Mouse (Mus musculus): ENCODE results near the gene Sirpa. TPM values are rescaled to one million over a fixed set of nuclear protein-coding genes. Genes with fewer than 3 reads are reported as not detected.

Gene Sirpa
- polyA plus RNA-seq, 1 experiment = 106 TPM

- TF ChIP-seq CTCF (conservative IDR thresholded peaks at IDR 0.05; ENCODE audit: insufficient read depth, insufficient read length, low read depth, low read length) = no peak
- TF ChIP-seq POLR2A (IDR thresholded peaks at IDR 0.05; ENCODE audit: low read depth, low read length) = no peak
- Histone ChIP-seq H3K36me3 (ENCODE audit: control insufficient read depth, insufficient read depth, low read length) (no peaks in the 10 kb centered on the region), H3K27ac (ENCODE audit: insufficient read depth, low read depth, low read length) (no peak overlapping the region), H3K4me3 (ENCODE audit: insufficient read depth, low read depth, low read length) (no peak overlapping the region), H3K27me3 (replicated peaks; ENCODE audit: control insufficient read depth, insufficient read depth, low read length) (no peaks in the 10 kb centered on the region), H3K4me1 (ENCODE audit: control insufficient read depth, insufficient read depth, low read length) (no peaks in the 10 kb centered on the region)
- no peak for DNase-seq
- 56% methylated on average over 2 of the region's 2 CpGs for WGBS
Measured at GRCm38 (mm10) chr2:129606899-129607298, 14.3 kb downstream of the Sirpa start.

- 80% methylated on average over 6 of the region's 6 CpGs for WGBS
- no peak for DNase-seq
- no peaks in the 10 kb centered on the region for H3K27me3 ChIP-seq (replicated peaks; ENCODE audit: control insufficient read depth, insufficient read depth, low read length)
- no peak overlapping the region for H3K27ac ChIP-seq (ENCODE audit: insufficient read depth, low read depth, low read length)
- TF ChIP-seq POLR2A (IDR thresholded peaks at IDR 0.05; ENCODE audit: low read depth, low read length) (no peak), CTCF (conservative IDR thresholded peaks at IDR 0.05; ENCODE audit: insufficient read depth, insufficient read length, low read depth, low read length) (no peak)
- no peaks in the 10 kb centered on the region for H3K36me3 ChIP-seq (ENCODE audit: control insufficient read depth, insufficient read depth, low read length)
- H3K4me1 ChIP-seq (ENCODE audit: control insufficient read depth, insufficient read depth, low read length) = no peaks in the 10 kb centered on the region; the same call in 1 of the 2 replicates
- H3K4me3 ChIP-seq (ENCODE audit: insufficient read depth, low read depth, low read length) = no peak overlapping the region
Measured at GRCm38 (mm10) chr2:129613971-129614370, 21.3 kb downstream of the Sirpa start.

GRCm38 (mm10) chr2:129614482-129615185, 22.0 kb downstream of the Sirpa start:
- no peak for TF ChIP-seq POLR2A (IDR thresholded peaks at IDR 0.05; ENCODE audit: low read depth, low read length)
- no peak for TF ChIP-seq CTCF (conservative IDR thresholded peaks at IDR 0.05; ENCODE audit: insufficient read depth, insufficient read length, low read depth, low read length)
- DNase-seq = peak; percentile 79
- H3K27ac ChIP-seq (ENCODE audit: insufficient read depth, low read depth, low read length) = 0 out of 2 replicates have a peak overlapping the region, but pooled peaks have one; percentile 24
- no peaks in the 10 kb centered on the region for H3K36me3 ChIP-seq (ENCODE audit: control insufficient read depth, insufficient read depth, low read length)
- H3K4me1 ChIP-seq (ENCODE audit: control insufficient read depth, insufficient read depth, low read length) = no peaks in the 10 kb centered on the region; the same call in 1 of the 2 replicates
- WGBS = 64% methylated on average over 10 of the region's 10 CpGs
- H3K27me3 ChIP-seq (replicated peaks; ENCODE audit: control insufficient read depth, insufficient read depth, low read length) = no peaks in the 10 kb centered on the region
- H3K4me3 ChIP-seq (ENCODE audit: insufficient read depth, low read depth, low read length) = no peak overlapping the region

- 88% methylated on average over 7 of the region's 7 CpGs for WGBS
- H3K36me3 ChIP-seq (ENCODE audit: control insufficient read depth, insufficient read depth, low read length) = no peaks in the 10 kb centered on the region
- TF ChIP-seq CTCF (conservative IDR thresholded peaks at IDR 0.05; ENCODE audit: insufficient read depth, insufficient read length, low read depth, low read length) = no peak
- TF ChIP-seq POLR2A (IDR thresholded peaks at IDR 0.05; ENCODE audit: low read depth, low read length) = no peak
- no peak for DNase-seq
- H3K27me3 ChIP-seq (replicated peaks; ENCODE audit: control insufficient read depth, insufficient read depth, low read length) = no peaks in the 10 kb centered on the region
- H3K27ac ChIP-seq (ENCODE audit: insufficient read depth, low read depth, low read length) = no peak overlapping the region
- no peak overlapping the region for H3K4me3 ChIP-seq (ENCODE audit: insufficient read depth, low read depth, low read length)
- no peaks in the 10 kb centered on the region; the same call in 1 of the 2 replicates for H3K4me1 ChIP-seq (ENCODE audit: control insufficient read depth, insufficient read depth, low read length)
Measured at GRCm38 (mm10) chr2:129620148-129620547, 27.5 kb downstream of the Sirpa start.

GRCm38 (mm10) chr2:129620881-129621280, 28.2 kb downstream of the Sirpa start:
- Histone ChIP-seq H3K4me3 (ENCODE audit: insufficient read depth, low read depth, low read length) (no peak overlapping the region), H3K4me1 (ENCODE audit: control insufficient read depth, insufficient read depth, low read length) (no peaks in the 10 kb centered on the region; the same call in 1 of the 2 replicates), H3K27ac (ENCODE audit: insufficient read depth, low read depth, low read length) (no peak overlapping the region), H3K27me3 (replicated peaks; ENCODE audit: control insufficient read depth, insufficient read depth, low read length) (no peaks in the 10 kb centered on the region), H3K36me3 (ENCODE audit: control insufficient read depth, insufficient read depth, low read length) (no peaks in the 10 kb centered on the region)
- WGBS = 91% methylated on average over 5 of the region's 5 CpGs
- TF ChIP-seq POLR2A (IDR thresholded peaks at IDR 0.05; ENCODE audit: low read depth, low read length) (no peak), CTCF (conservative IDR thresholded peaks at IDR 0.05; ENCODE audit: insufficient read depth, insufficient read length, low read depth, low read length) (no peak)
- DNase-seq = no peak

- 91% methylated on average over 9 of the region's 9 CpGs for WGBS
- no peaks in the 10 kb centered on the region; the same call in 1 of the 2 replicates for H3K4me1 ChIP-seq (ENCODE audit: control insufficient read depth, insufficient read depth, low read length)
- no peak for TF ChIP-seq CTCF (conservative IDR thresholded peaks at IDR 0.05; ENCODE audit: insufficient read depth, insufficient read length, low read depth, low read length)
- H3K36me3 ChIP-seq (ENCODE audit: control insufficient read depth, insufficient read depth, low read length) = no peaks in the 10 kb centered on the region
- H3K27ac ChIP-seq (ENCODE audit: insufficient read depth, low read depth, low read length) = no peak overlapping the region
- H3K27me3 ChIP-seq (replicated peaks; ENCODE audit: control insufficient read depth, insufficient read depth, low read length) = no peaks in the 10 kb centered on the region
- H3K4me3 ChIP-seq (ENCODE audit: insufficient read depth, low read depth, low read length) = no peak overlapping the region
- no peak for DNase-seq
Measured at GRCm38 (mm10) chr2:129621654-129622490, 29.2 kb downstream of the Sirpa start.

- H3K4me1 ChIP-seq (ENCODE audit: control insufficient read depth, insufficient read depth, low read length) = no peaks in the 10 kb centered on the region; the same call in 1 of the 2 replicates
- 82% methylated on average over 5 of the region's 5 CpGs for WGBS
- no peak overlapping the region for H3K4me3 ChIP-seq (ENCODE audit: insufficient read depth, low read depth, low read length)
- no peak overlapping the region for H3K27ac ChIP-seq (ENCODE audit: insufficient read depth, low read depth, low read length)
- no peak for DNase-seq
- H3K27me3 ChIP-seq (replicated peaks; ENCODE audit: control insufficient read depth, insufficient read depth, low read length) = no peaks in the 10 kb centered on the region
- TF ChIP-seq POLR2A (IDR thresholded peaks at IDR 0.05; ENCODE audit: low read depth, low read length) (no peak), CTCF (conservative IDR thresholded peaks at IDR 0.05; ENCODE audit: insufficient read depth, insufficient read length, low read depth, low read length) (no peak)
- H3K36me3 ChIP-seq (ENCODE audit: control insufficient read depth, insufficient read depth, low read length) = no peaks in the 10 kb centered on the region
Measured at GRCm38 (mm10) chr2:129622918-129623317, 30.3 kb downstream of the Sirpa start.
